Mouse (Mus musculus) frontal cortex, postnatal 36 days (tissue): ENCODE measurements around the gene Mrpl14.

Experiments
- DNase-seq, 2 experiments: peaks; one replicate each; pipeline ENCODE4 v3.0.0; 2022; ENCODE audit warnings: low spot score in 2 of 2

The Mrpl14 gene

DNA sequence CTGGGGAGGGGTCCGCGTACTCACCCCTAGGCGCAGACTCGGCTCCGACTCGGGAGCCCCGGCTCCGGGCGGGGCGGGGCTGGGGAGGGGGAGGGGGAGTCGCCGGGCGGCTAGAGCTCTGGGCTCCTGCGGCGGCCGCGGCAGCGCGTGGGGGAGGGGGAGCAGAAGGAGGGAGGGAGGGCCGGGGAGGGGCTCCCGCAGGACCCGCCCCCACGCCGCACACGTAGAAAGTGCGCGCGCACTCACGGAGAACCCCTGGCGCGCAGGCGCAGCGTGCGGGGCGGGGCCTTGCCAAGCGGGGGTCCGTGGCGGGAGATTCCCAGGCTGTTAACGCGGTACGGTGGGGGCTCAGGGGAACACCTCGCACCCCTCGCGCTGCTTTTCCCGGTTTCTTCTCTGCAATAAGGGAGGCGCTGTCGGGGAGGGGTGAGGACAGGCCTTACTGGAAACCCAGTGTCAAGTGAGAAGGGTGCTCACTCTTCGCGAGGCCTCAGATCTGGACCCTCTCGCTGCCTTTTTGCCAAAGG, at the start of gene Mrpl14:
TSS of gene Mrpl14 (plus strand) at position 230 of the 527 bp plus-strand sequence.
- DNase-seq: peak; percentile 86 to 88

DNA sequence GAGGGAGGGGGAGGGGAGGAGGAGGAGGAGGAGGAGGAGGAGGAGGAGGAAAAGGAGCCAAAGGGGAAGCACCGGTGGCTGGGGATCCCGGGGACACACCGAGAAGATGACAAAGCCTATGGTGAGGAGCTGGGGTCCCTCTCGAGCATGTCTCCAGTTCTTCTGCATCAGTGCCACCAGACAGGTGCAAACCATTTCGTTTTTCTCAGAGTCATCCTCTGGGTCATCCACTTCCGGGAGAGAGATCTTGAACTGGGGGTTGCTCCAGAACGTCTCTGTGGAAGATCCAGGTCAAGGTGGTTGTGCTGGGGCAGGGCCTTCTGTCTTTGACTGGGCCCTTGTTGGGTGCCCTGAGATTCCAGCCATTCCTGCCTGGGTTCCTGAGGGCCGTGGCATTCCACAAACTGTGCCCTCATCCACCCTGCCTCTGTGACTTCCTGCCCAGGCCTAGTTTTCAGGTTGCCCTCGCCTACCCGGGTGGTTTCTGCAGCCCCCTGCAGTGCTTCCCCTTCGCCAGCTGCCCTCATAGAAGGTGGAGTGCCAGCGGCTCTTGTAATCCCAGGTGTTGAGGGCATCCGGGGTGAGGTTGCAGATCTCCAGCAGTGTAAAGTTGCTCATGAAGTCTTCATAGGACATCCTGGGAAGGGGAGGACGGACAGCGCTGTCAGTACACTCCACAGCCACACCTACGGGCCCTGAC, 47.4 kb upstream of the Mrpl14 start:
- no peak for DNase-seq

DNA sequence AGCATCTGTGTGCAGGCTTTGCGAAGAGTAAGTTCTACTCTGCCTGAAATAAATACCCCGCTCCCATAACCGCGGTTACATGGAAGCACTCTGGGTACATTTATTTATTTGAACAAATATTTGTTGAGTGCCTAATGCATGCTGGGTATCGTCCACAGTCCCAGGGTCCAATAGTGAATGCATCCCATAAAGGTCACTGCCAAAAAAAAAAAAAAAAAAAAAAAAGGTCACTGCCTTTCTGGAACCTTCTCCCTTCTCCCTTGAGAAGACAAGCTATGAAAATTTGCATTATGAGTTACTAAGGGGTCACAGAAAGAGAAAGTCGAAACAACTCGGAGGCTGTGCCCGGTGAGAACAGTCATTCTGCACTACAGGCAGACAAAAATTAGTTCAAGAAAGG, 44.1 kb upstream of the Mrpl14 start:
- DNase-seq: no peak

DNA sequence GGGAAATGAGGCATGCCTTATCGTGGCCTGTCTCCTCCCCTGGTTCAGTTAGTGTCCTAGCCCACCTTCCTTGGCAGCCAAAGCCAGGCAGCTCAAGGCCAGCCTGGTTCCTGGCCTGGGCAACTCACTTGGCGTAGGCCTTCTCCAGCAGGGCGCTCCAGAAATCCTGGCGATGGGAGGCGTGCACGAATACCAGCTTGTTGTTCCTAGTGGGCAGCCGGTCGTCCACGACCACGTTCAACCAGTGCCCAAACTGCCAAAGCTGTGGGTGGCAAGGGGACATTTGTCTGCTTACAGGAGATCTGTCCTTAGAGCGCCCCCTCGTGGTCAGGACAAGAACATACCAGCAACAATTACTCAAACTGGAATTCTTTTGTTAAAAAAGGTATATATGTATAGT, 43.4 kb upstream of the Mrpl14 start:
- peak; percentile 68 to 70 for DNase-seq

DNA sequence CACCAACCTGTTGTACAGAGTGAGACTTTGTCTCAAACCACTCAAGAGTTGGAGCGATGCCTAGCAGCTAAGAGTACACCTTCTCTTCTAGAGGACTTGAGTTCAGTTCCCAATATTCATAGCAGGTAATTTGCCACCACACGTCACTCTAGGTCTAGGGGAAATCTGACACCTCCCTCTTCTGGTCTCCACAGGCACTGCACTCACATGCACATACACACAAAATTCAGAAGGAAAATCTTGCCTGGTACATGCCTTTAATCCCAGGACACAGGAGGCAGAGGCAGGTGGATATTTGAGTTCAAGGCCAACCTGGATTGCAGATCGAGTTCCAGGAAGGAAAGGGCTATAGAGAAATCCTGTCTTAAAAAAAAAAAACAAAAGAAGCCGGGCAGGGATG, 41.9 kb upstream of the Mrpl14 start:
- no peak for DNase-seq

DNA sequence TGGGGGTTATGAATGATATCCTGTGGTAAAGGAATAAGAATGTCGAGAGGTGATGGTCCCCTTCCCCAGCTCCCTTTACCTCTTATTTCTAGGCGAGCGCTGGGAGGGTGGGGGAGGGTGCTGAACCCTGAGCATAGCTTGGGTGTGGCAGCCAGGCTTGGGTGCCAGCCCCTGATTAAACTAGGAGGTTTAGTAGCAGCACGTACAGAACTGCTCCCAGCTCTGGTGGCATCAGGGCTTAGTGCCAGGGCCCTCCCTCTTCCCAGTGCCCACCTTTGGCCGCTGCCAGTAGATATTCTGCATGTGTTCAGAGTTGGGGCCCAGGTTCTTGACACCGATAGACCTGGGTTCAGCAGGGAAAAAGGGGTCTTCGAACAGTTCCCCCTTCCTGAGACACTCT, 32.9 kb upstream of the Mrpl14 start:
- DNase-seq: no peak

DNA sequence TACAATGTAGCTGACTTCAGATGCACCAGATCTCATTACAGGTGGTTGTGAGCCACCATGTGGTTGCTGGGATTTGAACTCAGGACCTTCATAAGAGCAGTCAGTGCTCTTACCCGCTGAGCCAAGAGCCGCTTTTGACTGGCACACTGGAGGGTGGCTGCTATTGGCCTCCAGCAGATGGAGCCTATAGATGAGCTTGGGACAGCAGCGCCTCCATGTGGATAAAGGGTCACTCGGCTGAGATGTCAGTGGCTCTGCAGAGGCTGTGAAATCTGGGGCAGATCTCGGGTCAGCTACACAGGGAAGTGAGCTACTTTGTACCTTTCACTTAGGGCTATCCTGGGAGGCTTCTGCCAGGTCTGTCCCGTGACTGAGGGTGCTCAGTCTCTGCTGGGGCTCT, 30.3 kb upstream of the Mrpl14 start:
- no peak for DNase-seq

DNA sequence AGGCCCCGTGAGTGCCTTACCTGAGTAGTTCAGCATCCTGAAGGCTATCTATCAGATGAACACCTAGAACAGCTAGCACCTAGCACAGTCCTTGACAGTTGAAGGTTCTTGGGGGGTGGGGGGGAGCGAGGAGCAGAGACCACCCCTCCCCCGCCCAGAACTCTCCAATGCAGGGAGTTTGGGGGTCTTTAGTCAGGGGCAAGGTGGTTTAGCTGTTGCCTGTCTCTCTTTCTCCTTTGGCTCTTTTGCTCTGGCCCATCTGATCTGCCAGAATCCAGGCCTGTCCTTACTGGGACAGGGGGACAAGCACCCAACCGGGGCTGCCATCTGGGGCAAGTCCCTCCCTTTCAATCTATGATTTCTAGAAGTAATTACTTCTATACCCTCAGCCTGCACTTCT, 26.9 kb upstream of the Mrpl14 start, which contains the start of gene Capn11:
TSS of gene Capn11 (minus strand) at position 101 of the 400 bp plus-strand sequence.
- DNase-seq: no peak

DNA sequence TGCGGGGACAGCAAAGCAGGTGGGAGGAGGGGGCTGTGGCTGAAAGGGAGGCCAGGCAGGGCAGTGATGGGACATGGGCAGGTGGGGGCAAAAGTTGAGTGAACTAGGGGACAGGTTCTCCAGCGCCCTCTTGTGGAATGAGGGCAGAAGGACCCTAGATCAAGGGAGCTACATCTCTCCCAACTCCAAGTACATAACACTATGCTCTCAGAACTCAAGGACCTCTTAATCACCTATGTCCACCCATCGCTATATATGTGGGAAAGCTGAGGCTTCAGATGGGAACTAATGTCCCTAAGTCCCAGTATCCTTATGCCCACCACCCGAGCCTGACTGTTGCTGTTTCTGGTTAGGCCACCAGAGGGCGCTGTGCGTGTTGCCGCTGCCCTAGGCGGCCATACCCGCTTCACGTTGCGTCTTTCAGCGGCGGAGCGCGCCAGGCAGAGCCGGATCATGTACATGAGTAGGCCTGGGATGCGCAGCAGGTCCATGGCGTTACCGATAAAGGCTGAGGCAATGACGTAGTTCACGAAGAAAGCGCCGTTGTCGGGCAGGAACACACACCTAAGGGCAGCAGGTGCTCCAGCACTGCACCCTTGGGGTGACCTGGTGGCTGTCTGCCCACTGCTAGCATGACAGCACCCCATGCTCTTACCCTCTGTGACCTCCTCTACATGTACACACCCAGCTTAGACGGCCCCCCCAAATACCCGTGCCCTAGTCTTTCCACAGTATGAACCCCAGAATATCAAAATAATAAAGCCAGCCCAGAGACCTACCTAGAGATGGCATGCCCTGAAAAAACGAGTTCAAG, 22.8 kb upstream of the Mrpl14 start:
- DNase-seq: peak; percentile 78 to 84

DNA sequence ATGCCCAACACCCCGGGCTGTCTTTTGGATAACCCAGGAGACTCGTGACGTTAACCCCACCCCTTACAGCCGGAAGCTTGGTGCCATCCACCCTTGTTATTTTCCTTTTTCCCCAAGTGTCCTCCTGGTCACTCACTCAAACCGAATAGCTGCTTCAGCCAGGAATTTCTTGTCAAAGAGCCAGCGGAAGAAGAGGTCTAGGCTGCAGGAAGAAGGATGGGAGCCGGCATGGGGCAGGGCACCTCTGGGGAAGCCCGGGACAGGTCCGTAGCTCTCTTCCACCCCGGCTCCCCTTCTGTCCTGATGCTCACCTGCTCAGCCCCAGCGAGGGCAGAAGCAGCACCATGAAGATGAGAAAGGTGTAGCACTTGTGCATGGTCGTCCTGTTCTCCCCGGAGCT, 21.5 kb upstream of the Mrpl14 start:
- no peak for DNase-seq

DNA sequence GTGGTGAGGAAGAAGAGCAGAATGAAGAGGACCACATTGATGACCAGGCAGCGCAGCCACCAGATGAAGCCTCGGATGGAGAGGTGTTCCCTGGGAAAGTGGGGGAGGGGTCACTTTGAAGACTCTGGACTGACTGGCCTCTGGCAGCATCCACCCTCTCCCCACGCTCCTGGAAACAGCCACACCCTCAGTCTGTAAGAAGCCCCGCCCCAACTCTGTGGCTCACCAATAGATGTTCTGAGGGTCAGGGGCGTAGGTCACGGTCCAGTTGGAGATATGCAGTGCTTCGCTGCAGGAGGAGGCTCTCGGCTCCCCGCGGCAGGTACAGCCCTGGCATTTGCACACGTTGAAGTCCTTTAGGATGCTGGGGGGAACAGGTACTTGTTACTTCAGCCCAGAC, 20.0 kb upstream of the Mrpl14 start:
- DNase-seq: no peak

DNA sequence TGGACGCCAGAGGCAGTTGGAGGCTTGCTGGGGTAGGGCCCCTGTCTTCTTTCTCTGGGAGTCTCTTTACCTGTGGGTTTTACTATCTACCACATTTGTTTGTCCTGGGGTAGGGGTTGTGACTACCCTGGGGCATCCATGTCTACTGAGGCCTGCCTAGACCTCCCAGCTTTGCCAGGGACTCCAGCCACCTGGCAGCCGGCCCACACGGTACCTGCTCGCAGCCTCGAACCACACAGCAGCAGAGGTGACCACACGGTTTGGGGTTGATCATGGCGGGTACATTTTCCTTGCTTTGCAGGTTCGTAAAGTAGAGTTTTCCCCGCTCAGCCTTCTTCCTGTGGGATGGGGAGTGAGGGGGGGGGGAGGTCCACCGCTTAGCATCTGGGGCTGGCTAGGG, 18.6 kb upstream of the Mrpl14 start:
- no peak for DNase-seq

DNA sequence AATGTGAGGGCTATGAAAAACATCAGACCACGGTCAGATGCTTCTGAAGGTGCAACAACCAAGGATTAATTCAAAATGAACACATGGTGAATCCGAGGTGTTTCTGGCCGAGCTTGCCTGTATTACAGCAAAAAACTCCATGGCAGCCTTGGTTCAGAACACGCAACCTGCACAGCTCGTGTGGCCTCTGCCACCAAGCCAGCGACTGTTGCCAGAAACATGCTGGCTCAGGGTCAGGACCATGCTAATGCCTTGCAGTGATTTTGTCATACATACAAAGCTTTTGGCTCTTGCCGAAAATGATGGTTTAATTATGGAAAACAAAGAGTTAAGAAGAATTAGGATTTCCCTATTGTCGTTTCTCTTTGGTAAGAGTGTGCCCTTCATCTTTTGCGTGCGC, 18.1 kb upstream of the Mrpl14 start:
- DNase-seq: no peak

DNA sequence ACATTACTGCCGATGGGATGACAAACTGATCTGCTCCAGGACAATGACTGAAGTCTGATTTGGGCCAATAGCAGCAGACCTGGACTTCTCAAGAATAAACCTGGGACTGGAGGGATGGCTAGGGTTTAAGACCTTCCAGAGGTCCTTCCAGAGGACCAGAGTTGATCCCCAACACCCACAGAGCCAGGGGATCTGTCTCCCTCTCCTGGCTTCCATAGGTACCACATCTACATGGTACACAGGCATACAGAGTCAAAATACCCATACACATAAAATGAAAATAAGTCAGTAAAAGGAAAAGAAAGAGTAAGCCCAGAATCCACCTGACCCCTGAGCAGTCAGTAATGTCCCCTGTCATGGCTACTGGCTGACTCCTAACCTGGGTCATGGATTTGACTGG, 14.3 kb upstream of the Mrpl14 start:
- DNase-seq: no peak

DNA sequence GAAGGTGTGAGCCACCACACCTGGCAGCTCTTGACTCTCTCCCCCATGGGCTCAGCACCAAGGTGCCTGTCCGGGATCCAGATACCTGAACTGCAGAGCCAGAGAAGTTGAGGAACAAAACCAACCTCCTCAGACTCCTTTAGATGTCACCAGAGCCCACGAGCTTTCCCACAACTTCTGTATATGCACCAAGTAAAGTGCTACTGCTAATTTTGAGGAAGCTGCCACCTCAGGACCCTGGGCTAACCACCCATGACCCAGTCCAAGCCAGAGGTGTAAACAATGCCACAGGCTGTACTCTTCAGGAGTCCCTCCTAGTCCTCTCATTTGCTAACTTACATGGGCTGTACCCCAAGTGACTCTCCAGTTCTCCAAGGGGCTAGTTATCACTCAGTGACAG, 13.5 kb upstream of the Mrpl14 start:
- no peak for DNase-seq

DNA sequence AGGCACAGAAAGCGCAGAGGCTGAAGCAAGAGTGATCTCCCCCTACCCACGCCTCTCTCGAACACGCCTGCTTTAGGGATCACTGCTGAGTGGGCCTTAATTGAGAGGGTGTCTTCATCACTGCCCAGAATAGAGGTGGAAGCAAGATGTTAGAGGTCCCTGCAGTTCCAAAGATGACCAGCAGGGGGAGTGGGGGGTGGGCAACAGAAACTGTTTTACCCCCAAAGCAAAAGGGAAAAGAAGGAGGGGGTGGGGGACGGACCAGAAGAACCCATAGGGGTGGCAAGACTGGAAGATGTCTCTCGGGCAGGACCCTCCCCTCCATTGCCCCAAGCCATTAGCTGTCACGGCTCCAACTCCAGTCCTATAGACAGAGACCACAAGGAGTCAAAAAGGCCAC, 8.0 kb upstream of the Mrpl14 start:
- peak; percentile 41 to 60 for DNase-seq

DNA sequence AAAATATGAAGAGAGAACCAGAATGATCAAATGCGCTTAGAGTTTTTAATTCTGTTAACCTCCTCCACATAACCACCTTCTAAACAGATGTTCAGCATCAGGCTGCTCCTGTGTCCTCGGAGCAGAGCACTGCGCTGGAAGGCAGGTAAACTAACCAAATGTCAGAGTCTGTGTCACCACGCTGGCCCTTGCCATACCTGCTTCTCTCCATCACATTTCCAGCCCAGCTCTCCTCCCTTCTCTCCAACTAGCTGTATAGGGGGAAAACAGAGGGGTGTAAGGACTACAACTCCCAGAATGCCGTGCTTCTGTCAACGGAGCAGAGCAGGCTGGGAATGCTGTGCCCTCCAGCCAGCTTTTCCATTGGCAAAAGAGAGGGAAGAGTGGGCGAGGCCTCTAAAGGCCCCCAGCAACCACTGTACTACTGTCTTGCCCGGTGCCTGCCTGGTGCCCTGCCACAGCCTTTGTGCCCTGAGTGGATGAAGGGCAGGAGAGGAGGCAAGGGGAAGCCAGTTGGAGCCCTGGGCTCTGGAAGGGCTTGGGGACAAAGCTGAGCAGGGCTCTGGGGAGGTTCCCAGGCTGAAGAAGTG, 5.6 kb upstream of the Mrpl14 start:
- peak; percentile 63 to 81 for DNase-seq

DNA sequence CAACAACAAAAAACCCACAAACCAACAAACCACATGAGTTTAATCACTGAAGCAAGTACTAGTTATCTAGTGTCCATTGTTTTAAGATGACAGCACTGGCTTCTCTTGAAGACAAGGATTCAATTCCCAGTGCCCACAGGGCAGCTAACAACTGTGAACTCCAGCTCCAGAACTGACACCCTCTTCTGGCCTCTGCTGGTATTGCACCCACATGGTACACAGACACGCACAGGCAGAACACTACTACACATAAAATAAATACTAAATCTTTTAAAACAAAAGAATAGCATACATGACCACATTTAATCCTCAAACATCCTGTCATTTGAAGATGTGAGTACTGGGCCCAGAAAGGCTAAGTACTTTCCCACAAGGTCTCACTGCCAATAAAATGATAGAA, 4.5 kb upstream of the Mrpl14 start:
- DNase-seq: no peak

DNA sequence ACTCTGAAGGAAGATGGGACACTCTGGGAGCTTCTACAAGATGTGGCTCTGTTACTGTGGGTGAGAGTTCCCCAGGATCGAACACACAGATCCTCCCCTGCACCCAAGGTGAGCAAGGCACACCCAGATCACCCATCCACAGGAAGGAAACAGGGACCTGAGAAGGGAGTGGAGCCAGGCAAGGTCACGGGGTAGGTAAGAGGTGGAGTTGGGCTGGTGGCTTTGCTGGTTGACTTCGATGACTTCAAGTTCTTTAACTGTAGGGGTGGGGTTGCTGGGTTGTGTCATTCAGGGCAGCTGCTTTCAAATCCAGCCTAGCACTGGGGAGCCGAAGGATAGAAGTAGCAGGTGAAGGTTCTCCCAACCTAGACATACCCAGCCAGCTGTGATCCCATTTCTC, 3.3 kb upstream of the Mrpl14 start:
- DNase-seq: no peak

DNA sequence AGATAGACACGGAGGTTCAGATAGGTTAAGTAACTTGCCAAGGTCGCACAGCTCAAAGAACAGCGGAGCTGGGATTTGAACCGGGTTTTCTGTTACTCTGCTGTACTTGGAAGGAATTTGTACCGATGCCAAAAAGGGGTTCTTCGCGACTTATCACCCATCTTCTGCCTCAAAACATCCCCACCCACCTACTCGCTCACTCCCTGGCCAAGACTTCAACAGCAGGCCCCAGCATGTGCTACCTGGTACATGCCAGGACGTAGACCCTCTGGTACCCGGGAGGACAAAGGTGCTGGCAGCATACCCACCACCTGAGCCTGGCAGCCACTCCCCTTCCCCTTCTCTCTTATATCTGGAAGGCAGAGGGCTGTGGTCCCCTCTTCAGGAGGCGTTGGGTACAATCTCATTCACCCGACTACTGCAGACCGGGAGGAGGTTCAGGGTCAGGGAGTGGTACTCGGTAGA, 1.4 kb upstream of the Mrpl14 start:
- no peak for DNase-seq

DNA sequence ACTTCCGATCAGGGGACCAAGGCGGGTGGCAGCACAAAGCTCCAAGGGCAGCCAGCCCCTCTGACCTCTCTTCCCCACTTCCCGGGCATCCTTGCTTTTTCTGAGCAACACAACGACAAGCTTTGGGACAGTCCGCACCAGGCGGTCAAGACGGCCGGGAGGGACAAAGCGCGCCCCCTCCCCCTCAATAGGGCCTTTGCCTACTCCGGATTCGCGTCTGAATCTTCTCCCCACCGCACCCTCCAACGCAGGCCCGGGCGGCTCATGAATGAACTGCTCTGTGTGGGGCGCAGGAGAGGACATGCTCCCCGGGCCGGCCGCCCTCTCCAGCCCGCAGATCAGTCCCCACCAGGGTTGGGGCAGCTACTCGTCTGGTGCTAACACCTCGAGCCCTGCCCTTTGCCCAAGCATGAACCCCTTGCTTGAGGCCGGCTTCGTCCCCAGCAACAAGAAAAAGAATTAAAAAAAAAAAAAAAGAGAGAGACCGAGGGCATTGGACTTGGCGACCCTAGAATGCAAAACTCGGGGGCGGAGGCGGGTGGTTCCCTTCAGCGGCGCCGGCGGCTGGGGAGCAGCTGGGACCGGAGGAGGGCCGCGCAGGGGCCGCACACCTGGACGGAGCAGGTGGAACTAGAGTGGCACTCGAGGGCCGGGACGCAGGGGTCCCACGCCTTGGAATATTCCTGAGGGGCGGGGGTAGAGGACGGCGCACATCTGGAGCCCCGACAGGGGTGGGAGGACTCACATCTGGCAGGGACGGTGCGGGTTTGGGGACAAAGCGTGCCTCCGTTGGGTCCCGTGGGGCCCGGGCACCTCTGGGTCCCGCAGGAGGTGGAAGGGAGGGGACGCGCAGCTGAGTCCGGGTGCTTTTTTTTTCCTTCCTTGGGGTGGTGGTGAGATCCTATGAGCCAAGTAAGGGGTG, 690 bp upstream of the Mrpl14 start:
- DNase-seq: peak; percentile 49 to 51
